Mouse (Mus musculus): ENCODE results near the gene Rab28. TPM values are rescaled to one million over a fixed set of nuclear protein-coding genes. Genes with fewer than 3 reads are reported as not detected.
A peak's percentile ranks its signal among the peaks of the same experiment; 100 is the strongest.

Rab28 gene
- 70.5 and 75.1 TPM in 2 replicates for polyA plus RNA-seq (2015; fragmentation: Nextera tagmentation; extraction: Ambion mirVana)

DNA sequence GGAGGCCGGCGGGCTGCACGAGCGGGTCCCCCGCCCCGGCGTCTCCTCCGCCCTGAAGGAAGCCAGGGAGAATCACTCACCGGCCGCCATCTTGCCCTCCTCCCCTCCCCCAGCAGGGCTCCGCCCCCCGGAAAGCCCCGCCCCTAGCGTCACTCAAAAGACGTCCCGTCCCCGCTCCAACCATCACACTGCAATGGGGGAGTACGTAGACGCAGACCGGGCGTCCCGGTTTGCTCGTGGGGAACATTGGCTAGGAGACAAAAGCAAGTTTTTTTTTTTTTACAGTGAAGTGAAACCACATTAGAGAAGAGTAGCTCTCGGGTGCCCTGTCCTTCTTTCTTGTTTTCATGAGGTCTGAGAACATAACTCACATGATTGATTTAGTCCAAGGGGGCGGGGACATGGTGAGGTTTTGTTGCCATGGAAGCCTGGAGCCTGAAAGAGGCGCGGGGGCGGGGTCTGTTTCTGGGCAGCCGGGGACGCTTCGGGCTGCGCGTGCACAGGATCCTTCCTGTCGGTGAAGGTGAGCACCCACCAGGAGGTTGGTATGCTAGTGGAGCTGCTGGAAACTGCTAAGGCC, at the start of gene Rab28:
Gene Rab28, minus strand, starts transcription at position 107 of the 580 bp plus-strand sequence.
- Histone ChIP-seq H3K27me3 (no peaks in the 10 kb centered on the region), H3K4me1 (peaks cover 8% of the 10 kb centered on the region; the same call in 1 of the 2 replicates), H3K9me3 (replicated peaks) (no peaks in the 10 kb centered on the region), H3K9ac (peak within 1 kb of the TSS; percentile 83), H3K27ac (replicated peaks) (peak within 1 kb of the TSS; percentile 82), H3K4me3 (replicated peaks) (peak within 1 kb of the TSS; percentile 97), H3K36me3 (no peaks in the 10 kb centered on the region), H3K4me2 (replicated peaks) (peak within 1 kb of the TSS; percentile 91)
- WGBS: under 1% methylated on average over 33 of the region's 34 CpGs
- ATAC-seq (ENCODE audit: insufficient number of reproducible peaks, low FRiP score, low TSS enrichment, low read depth): peak; percentile 95

DNA sequence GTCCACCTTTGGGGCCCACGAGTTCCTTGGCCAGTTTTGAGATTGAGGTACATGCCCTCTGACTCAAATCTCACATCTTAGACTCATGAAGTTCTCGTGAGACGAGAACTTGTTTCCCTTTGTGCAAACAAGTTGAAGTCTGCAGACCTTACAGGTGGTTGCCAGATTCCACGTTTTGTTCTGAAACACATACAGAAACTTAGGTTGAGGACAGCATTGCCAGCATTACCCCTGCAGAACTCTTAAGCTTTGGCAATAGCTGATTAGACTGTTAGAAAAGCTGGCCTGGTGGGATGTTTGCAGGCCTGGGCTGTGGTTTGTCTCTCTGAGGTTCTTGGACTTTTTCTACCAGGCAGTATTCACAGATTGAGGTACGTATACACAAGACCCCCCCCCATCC, 49.4 kb upstream of the Rab28 start:
- no peak overlapping the region for H3K4me2 ChIP-seq (replicated peaks)
- H3K4me3 ChIP-seq (replicated peaks): no peak overlapping the region
- no peaks in the 10 kb centered on the region for H3K9me3 ChIP-seq (replicated peaks)
- no peak overlapping the region for H3K9ac ChIP-seq
- peaks cover 96% of the 10 kb centered on the region for H3K27me3 ChIP-seq
- H3K4me1 ChIP-seq: peaks cover 12% of the 10 kb centered on the region
- no peaks in the 10 kb centered on the region for H3K36me3 ChIP-seq
- 7% methylated on average over 5 of the region's 5 CpGs for WGBS
- H3K27ac ChIP-seq (replicated peaks): no peak overlapping the region
- ATAC-seq (ENCODE audit: insufficient number of reproducible peaks, low FRiP score, low TSS enrichment, low read depth): no peak

DNA sequence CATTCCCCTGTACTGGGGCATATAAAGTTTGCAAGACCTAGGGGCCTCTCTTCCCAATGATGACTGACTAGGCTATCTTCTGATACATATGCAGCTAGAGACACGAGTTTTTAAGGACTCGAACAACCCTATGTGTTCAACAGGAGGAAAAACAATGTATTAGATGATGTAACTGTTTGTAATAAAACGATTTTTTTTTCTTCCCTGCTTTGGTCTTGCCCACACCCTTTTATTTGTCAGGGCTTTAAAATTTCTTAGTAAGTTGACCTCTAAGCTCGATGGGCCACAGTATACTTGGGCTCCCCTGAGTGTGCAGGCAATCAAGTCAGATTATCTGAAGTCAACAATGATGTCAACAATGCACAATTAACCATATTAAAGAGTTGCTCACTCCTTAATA, 48.4 kb upstream of the Rab28 start:
- H3K9ac ChIP-seq: no peak overlapping the region
- H3K27ac ChIP-seq (replicated peaks): no peak overlapping the region
- ATAC-seq (ENCODE audit: insufficient number of reproducible peaks, low FRiP score, low TSS enrichment, low read depth): no peak
- H3K4me3 ChIP-seq (replicated peaks): no peak overlapping the region
- peaks cover 5% of the 10 kb centered on the region; the same call in 1 of the 2 replicates for H3K4me1 ChIP-seq
- H3K36me3 ChIP-seq: no peaks in the 10 kb centered on the region
- WGBS: 5% methylated on average over 4 of the region's 4 CpGs
- peaks cover 96% of the 10 kb centered on the region for H3K27me3 ChIP-seq
- H3K9me3 ChIP-seq (replicated peaks): no peaks in the 10 kb centered on the region
- no peak overlapping the region for H3K4me2 ChIP-seq (replicated peaks)

DNA sequence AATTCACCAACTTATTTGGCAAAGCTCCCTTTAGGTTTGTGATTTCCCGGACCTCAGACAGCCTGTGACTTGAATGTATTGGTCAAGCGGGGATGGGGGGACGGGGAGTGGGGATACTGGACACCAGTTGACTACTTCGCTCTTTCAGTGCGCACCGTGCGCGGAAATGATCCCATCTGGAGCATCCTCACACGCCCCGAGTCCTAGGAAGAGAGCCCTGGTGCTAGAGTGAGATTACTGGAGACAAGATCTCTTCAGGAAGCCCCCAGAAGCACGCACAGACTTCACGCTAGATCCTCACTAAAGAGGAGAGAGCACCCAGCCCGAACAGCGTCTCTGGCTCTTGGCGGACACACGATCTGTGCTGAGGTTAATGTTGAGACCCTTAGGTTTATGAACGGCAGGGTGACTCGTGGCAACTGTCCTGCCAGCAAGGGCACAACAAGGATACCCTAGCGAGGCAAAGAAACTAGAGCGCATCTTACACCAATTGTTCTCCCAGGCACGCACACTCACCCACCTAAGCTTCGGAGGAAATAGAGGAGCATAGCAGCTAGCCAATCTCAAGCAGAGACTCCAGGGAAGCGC, 47.5 kb upstream of the Rab28 start:
- no peak for ATAC-seq (ENCODE audit: insufficient number of reproducible peaks, low FRiP score, low TSS enrichment, low read depth)
- no peak overlapping the region for H3K4me3 ChIP-seq (replicated peaks)
- 2% methylated on average over 23 of the region's 23 CpGs for WGBS
- H3K27me3 ChIP-seq: peaks cover 98% of the 10 kb centered on the region
- H3K9me3 ChIP-seq (replicated peaks): no peaks in the 10 kb centered on the region
- H3K9ac ChIP-seq: no peak overlapping the region
- no peak overlapping the region for H3K27ac ChIP-seq (replicated peaks)
- no peaks in the 10 kb centered on the region for H3K36me3 ChIP-seq
- H3K4me1 ChIP-seq: 0 out of 2 replicates have a peak, but pooled peaks cover 4% of the 10 kb centered on the region
- no peak overlapping the region for H3K4me2 ChIP-seq (replicated peaks)

DNA sequence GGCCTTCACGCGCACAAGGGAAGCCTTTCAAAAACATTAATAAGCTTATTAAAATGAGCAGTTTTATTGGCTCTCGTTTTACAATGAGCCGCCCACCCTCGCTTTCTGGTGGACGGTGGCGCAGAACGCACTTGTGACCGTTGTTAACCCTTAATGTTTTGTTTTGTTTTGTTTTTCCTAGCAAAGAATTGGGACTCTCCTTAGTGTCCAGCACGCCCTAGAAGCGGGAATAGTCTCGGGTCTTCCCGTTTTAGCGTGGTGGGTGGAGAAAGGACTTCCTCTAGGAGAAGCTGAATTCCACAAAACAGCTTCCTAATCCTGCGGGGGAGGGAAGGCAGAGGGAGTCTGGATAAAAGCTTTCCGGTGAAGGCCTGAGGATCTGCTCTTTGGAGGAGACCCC, 46.9 kb upstream of the Rab28 start:
- no peak overlapping the region for H3K9ac ChIP-seq
- no peak for ATAC-seq (ENCODE audit: insufficient number of reproducible peaks, low FRiP score, low TSS enrichment, low read depth)
- no peaks in the 10 kb centered on the region for H3K36me3 ChIP-seq
- peaks cover 98% of the 10 kb centered on the region for H3K27me3 ChIP-seq
- no peak overlapping the region for H3K4me2 ChIP-seq (replicated peaks)
- H3K4me1 ChIP-seq: 0 out of 2 replicates have a peak, but pooled peaks cover 4% of the 10 kb centered on the region
- H3K27ac ChIP-seq (replicated peaks): no peak overlapping the region
- no peak overlapping the region for H3K4me3 ChIP-seq (replicated peaks)
- no peaks in the 10 kb centered on the region for H3K9me3 ChIP-seq (replicated peaks)
- under 1% methylated on average over 16 of the region's 16 CpGs for WGBS

DNA sequence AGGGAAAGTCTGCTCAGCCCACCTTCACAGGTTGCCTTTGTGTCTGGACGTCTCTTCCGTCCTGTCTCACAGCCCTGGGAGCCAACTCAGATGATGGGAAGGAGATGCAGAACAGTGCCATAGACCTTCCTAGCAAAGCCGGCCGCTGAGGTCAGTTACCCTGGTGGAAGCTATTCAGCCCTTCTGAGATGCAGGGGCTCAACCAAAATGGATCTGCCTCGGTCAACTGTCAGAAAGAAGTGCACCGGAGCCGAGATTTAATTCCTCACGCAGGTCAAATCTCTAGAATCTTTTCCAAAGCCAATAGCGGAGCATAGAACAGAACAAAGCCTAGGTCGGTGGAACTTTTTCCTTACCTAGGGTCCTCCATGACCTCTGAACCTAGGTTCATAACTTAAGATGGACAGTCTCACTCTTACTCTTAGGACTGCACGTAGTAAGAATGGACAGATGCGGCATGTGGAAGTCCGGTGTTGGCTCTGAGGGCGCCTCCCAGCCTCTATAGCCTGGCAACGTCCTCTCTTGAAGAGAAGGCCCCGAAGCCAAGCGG, 46.3 kb upstream of the Rab28 start:
- Histone ChIP-seq H3K36me3 (no peaks in the 10 kb centered on the region), H3K9me3 (replicated peaks) (no peaks in the 10 kb centered on the region), H3K27me3 (peaks cover 99% of the 10 kb centered on the region), H3K9ac (no peak overlapping the region), H3K4me2 (replicated peaks) (no peak overlapping the region), H3K4me1 (0 out of 2 replicates have a peak, but pooled peaks cover 4% of the 10 kb centered on the region), H3K4me3 (replicated peaks) (no peak overlapping the region), H3K27ac (replicated peaks) (no peak overlapping the region)
- ATAC-seq (ENCODE audit: insufficient number of reproducible peaks, low FRiP score, low TSS enrichment, low read depth): no peak
- WGBS: 1% methylated on average over 17 of the region's 17 CpGs

DNA sequence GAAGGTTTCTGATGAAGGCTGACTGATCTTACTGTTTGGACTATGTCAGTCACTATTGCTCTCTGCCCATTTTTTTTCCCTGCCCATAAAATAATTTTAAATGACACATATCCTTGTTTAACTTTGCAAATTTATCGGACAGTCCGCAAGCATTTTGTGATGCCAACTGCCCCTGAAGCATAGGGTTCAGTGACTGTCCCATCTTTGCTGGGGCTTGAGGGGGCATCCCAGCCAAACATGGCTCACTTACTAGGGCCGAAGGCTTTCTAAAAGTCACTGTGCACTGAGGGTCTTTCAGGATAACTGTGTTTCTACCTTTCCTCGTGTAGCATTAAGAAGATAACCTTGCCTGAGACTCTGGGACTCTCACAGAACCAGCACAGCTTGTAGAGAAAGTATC, 44.8 kb upstream of the Rab28 start:
- H3K27ac ChIP-seq (replicated peaks): no peak overlapping the region
- no peak overlapping the region for H3K4me3 ChIP-seq (replicated peaks)
- no peak overlapping the region for H3K4me2 ChIP-seq (replicated peaks)
- H3K27me3 ChIP-seq: peaks cover 99% of the 10 kb centered on the region
- no peak for ATAC-seq (ENCODE audit: insufficient number of reproducible peaks, low FRiP score, low TSS enrichment, low read depth)
- H3K36me3 ChIP-seq: no peaks in the 10 kb centered on the region
- H3K9ac ChIP-seq: no peak overlapping the region
- 24% methylated on average over 4 of the region's 4 CpGs for WGBS
- no peaks in the 10 kb centered on the region for H3K9me3 ChIP-seq (replicated peaks)
- 0 out of 2 replicates have a peak, but pooled peaks cover 4% of the 10 kb centered on the region for H3K4me1 ChIP-seq

DNA sequence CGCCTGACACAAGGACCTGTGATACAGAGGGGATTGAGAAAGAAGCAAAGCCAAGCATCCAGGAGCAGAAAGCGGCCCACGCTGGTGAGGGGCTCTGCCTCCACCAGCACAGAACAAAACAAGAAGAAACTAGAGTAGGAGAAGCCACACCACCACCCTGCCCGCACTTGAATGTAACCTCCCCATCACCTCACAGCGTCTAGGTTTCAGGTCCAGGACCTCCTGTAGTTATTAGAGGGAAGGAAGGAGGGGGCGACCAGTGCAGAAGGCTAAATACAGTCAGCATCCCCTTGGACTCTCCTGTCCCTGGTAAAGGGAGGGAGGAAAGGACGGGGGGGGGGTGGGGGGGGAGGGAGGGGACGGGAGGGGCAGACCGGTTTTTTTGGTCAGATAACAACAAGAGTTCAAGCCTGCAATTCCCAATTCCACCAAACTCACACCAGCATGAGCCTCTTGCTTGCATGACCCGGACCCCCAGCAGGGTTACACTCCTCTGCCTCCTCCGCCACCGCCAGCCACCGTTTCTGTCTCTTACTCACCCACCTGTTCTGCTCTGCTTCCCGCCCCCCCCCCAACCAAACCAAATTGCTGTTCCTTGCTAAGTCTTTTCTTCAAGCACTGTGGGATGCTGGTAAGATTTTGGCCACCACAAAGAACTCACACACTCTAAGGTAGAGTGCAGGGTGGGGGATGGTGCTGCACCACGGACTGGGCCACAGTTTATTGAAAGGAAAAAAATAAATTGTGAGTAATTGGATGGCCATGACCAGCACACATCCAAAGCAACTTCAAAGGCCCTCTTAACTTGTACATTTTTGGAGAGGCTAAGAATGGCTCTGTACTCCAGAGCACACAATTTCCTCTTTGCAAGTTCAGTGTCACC, 37.2 kb upstream of the Rab28 start:
- H3K27ac ChIP-seq (replicated peaks): no peak overlapping the region
- no peaks in the 10 kb centered on the region for H3K36me3 ChIP-seq
- H3K4me3 ChIP-seq (replicated peaks): no peak overlapping the region
- no peak overlapping the region for H3K9ac ChIP-seq
- 4% methylated on average over 14 of the region's 15 CpGs for WGBS
- no peaks in the 10 kb centered on the region for H3K4me1 ChIP-seq
- H3K4me2 ChIP-seq (replicated peaks): no peak overlapping the region
- no peak for ATAC-seq (ENCODE audit: insufficient number of reproducible peaks, low FRiP score, low TSS enrichment, low read depth)
- H3K27me3 ChIP-seq: peaks cover 69% of the 10 kb centered on the region
- no peaks in the 10 kb centered on the region for H3K9me3 ChIP-seq (replicated peaks)

DNA sequence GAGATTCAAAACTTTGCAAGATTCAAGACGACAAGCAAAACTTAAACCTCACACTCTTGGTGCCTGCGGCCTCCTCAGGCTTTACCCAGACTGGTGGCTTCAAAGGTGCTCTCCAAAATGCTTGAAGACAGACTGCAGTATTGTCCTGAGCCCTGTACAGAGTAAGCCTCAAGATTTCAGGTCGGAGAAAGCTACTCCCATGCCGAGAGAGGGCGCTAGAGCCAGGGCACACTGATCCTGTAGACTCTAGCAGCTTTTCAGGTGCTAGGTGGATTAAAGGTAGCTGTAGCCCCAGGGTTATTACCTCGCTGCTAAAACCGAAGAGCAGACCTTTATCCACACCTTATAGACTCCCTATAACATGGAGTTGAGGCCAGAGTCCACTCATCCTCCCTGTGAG, 36.3 kb upstream of the Rab28 start:
- Histone ChIP-seq H3K4me1 (no peaks in the 10 kb centered on the region), H3K27ac (replicated peaks) (no peak overlapping the region), H3K4me2 (replicated peaks) (no peak overlapping the region), H3K9ac (no peak overlapping the region), H3K4me3 (replicated peaks) (no peak overlapping the region), H3K27me3 (peaks cover 60% of the 10 kb centered on the region), H3K36me3 (no peaks in the 10 kb centered on the region), H3K9me3 (replicated peaks) (no peaks in the 10 kb centered on the region)
- no peak for ATAC-seq (ENCODE audit: insufficient number of reproducible peaks, low FRiP score, low TSS enrichment, low read depth)
- WGBS: 13% methylated on average over 7 of the region's 7 CpGs

DNA sequence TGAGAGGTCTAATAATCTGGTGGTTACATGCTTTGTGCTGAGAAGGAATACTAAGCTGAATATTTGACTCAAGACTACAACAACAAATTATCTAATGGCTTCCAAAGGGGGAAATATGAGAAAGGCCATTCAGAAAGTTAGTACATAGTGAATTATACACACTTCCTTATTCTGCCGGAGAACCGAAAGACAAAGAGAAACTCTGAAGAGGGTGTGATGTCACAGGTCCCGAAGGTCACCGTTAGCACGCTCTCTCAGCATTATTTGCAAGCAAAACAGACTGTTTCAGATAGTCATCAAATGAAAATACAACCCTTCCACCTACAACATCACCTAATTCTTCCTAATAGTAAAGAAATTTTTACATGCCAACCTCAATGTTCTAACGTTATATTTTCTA, 30.9 kb upstream of the Rab28 start:
- Histone ChIP-seq H3K9me3 (replicated peaks) (no peaks in the 10 kb centered on the region), H3K9ac (no peak overlapping the region), H3K4me1 (no peaks in the 10 kb centered on the region), H3K4me2 (replicated peaks) (no peak overlapping the region), H3K36me3 (no peaks in the 10 kb centered on the region), H3K27ac (replicated peaks) (no peak overlapping the region), H3K4me3 (replicated peaks) (no peak overlapping the region), H3K27me3 (peaks cover 6% of the 10 kb centered on the region)
- 50% methylated on average over 6 of the region's 6 CpGs for WGBS
- no peak for ATAC-seq (ENCODE audit: insufficient number of reproducible peaks, low FRiP score, low TSS enrichment, low read depth)

DNA sequence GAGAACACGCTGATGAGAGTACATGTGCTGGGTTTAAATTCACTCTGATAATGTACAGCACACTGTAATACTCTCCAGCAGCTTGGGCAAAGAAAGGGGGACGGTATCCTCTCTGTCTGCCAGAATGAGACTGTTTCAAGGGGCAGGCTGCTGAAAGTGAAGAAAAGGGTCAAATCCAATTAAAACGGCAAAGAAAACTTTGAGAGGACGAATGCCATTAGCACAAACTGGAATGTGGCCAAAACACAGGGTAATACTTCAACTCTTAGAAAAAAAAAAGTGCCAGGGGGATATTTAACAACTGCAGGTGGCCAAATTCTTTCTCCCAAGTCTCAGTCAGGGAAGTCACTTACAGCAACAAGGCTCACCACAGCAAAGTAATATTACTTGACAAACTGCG, 29.1 kb upstream of the Rab28 start:
- Histone ChIP-seq H3K9ac (no peak overlapping the region), H3K4me1 (no peaks in the 10 kb centered on the region), H3K9me3 (replicated peaks) (no peaks in the 10 kb centered on the region), H3K36me3 (no peaks in the 10 kb centered on the region), H3K4me2 (replicated peaks) (no peak overlapping the region), H3K27ac (replicated peaks) (no peak overlapping the region), H3K27me3 (no peaks in the 10 kb centered on the region), H3K4me3 (replicated peaks) (no peak overlapping the region)
- ATAC-seq (ENCODE audit: insufficient number of reproducible peaks, low FRiP score, low TSS enrichment, low read depth): no peak
- 46% methylated on average over 5 of the region's 5 CpGs for WGBS

Data from embryonic facial prominence, embryonic 15.5 days (tissue).